Mouse (Mus musculus) MEL (cell line): ENCODE data around the gene Gm20388. TPM values are rescaled to one million over a fixed set of nuclear protein-coding genes. Genes with fewer than 3 reads are reported as not detected.

ENCODE experiments used
- DNase-seq: peaks from one replicate; pipeline ENCODE4 v3.0.0; 2011; ENCODE audit warnings: low read depth, low spot score
- H3K27ac ChIP-seq: 2 replicates; pipeline ENCODE4 v1.5.1; 2012; ENCODE audit warnings: low read depth, mild to moderate bottlenecking, control low read depth, low read length, moderate library complexity; ENCODE audit not compliant: control insufficient read depth
- H3K27me3 ChIP-seq, 2 experiments: fragments of 150-350 bp in 1 of 2; sonication (generic) in 1 of 2; 2 replicates each; pipeline ENCODE4 v1.6.1; 2012; ENCODE audit warnings: low read length in 2 of 2, mild to moderate bottlenecking in 2 of 2, improper control_type of control experiment in 1 of 2, moderate library complexity in 1 of 2; ENCODE audit not compliant: insufficient read depth in 2 of 2, control insufficient read depth in 1 of 2
- H3K36me3 ChIP-seq, 2 experiments: 2 replicates each; pipeline ENCODE4 v1.6.1; 2012 to 2014; ENCODE audit warnings: low read length in 2 of 2, improper control_type of control experiment in 1 of 2, inconsistent platforms in 1 of 2, mild to moderate bottlenecking in 1 of 2; ENCODE audit not compliant: insufficient read depth in 2 of 2, control insufficient read depth in 1 of 2
- H3K4me1 ChIP-seq, 2 experiments: fragments of 150-350 bp in 1 of 2; sonication (generic) in 1 of 2; 2 replicates each; pipeline ENCODE4 v1.6.1; 2012; ENCODE audit warnings: low read length in 2 of 2, improper control_type of control experiment in 1 of 2, mild to moderate bottlenecking in 1 of 2; ENCODE audit not compliant: insufficient read depth in 2 of 2, control insufficient read depth in 1 of 2
- H3K4me3 ChIP-seq, 2 experiments: fragments of 150-350 bp in 1 of 2; sonication (generic) in 1 of 2; 2 replicates each; pipeline ENCODE4 v1.5.1; 2012; ENCODE audit warnings: low read depth in 2 of 2, low read length in 2 of 2, mild to moderate bottlenecking in 2 of 2, moderate library complexity in 2 of 2, control low read depth in 1 of 2, improper control_type of control experiment in 1 of 2; ENCODE audit not compliant: control insufficient read depth in 1 of 2, insufficient read depth in 1 of 2
- H3K79me2 ChIP-seq: 2 replicates; pipeline ENCODE4 v1.6.1; 2012; ENCODE audit warnings: mild to moderate bottlenecking, low read length, moderate library complexity; ENCODE audit not compliant: control insufficient read depth, poor library complexity, insufficient read depth
- H3K9ac ChIP-seq: 2 replicates; pipeline ENCODE4 v1.6.1; 2012; ENCODE audit warnings: low read depth, mild to moderate bottlenecking, control low read depth, low read length, moderate library complexity; ENCODE audit not compliant: control insufficient read depth, poor library complexity, severe bottlenecking
- H3K9me3 ChIP-seq: fragments of 150-350 bp; sonication (generic); replicated peaks from 2 replicates; pipeline ENCODE4 v1.6.1; 2012; ENCODE audit warnings: mild to moderate bottlenecking, low read length, improper control_type of control experiment, moderate library complexity; ENCODE audit not compliant: insufficient read depth
- BHLHE40 ChIP-seq: IDR thresholded peaks from 2 replicates; pipeline ENCODE4 v1.6.1; 2012; ENCODE audit warnings: low read depth, mild to moderate bottlenecking, inconsistent platforms, low read length, improper control_type of control experiment, borderline replicate concordance
- CHD2 ChIP-seq: IDR thresholded peaks from 2 replicates; pipeline ENCODE4 v1.6.1; 2011; ENCODE audit warnings: low read length, improper control_type of control experiment
- CTCF ChIP-seq, 3 experiments: IDR thresholded peaks in 2 of 3; conservative IDR thresholded peaks in 1 of 3; 2 replicates each; pipeline ENCODE4 v1.5.1; 2011 to 2012; ENCODE audit warnings: low read length in 3 of 3, low read depth in 2 of 3, mild to moderate bottlenecking in 2 of 3, improper control_type of control experiment in 1 of 3, inconsistent platforms in 1 of 3, mixed read lengths in 1 of 3, moderate library complexity in 1 of 3; ENCODE audit not compliant: control insufficient read depth in 1 of 3, insufficient read depth in 1 of 3, poor library complexity in 1 of 3, severe bottlenecking in 1 of 3
- HCFC1 ChIP-seq: IDR thresholded peaks from 2 replicates; pipeline ENCODE4 v1.6.1; 2012; ENCODE audit warnings: low read depth, mild to moderate bottlenecking, inconsistent platforms, low read length, improper control_type of control experiment, moderate library complexity
- JUND ChIP-seq: IDR thresholded peaks from 2 replicates; pipeline ENCODE4 v1.6.1; 2011; ENCODE audit warnings: low read depth, mild to moderate bottlenecking, improper control_type of control experiment, low read length
- KAT2A ChIP-seq: conservative IDR thresholded peaks from 2 replicates; pipeline ENCODE4 v1.6.1; 2012; ENCODE audit warnings: low read depth, low read length, improper control_type of control experiment, inconsistent platforms
- MAX ChIP-seq: IDR thresholded peaks from 2 replicates; pipeline ENCODE4 v1.6.1; 2011; ENCODE audit warnings: low read length, improper control_type of control experiment
- MEF2A ChIP-seq: IDR thresholded peaks from 2 replicates; pipeline ENCODE4 v1.6.1; 2014; ENCODE audit warnings: low read depth, mild to moderate bottlenecking, inconsistent platforms, low read length, improper control_type of control experiment; ENCODE audit not compliant: poor library complexity, insufficient replicate concordance, severe bottlenecking; ENCODE audit errors: extremely low read depth
- MXI1 ChIP-seq: IDR thresholded peaks from 2 replicates; pipeline ENCODE4 v1.6.1; 2011; ENCODE audit warnings: mild to moderate bottlenecking, low read depth, low read length, improper control_type of control experiment
- MYB ChIP-seq: IDR thresholded peaks from 2 replicates; pipeline ENCODE4 v1.6.1; 2011; ENCODE audit warnings: mild to moderate bottlenecking, low read depth, low read length, improper control_type of control experiment
- MYC ChIP-seq: IDR thresholded peaks from 2 replicates; pipeline ENCODE4 v1.6.1; 2011; ENCODE audit warnings: low read depth, mild to moderate bottlenecking, low read length, improper control_type of control experiment, moderate library complexity
- NRF1 ChIP-seq: IDR thresholded peaks from 2 replicates; pipeline ENCODE4 v1.6.1; 2014; ENCODE audit warnings: low read depth, mild to moderate bottlenecking, inconsistent platforms, low read length, improper control_type of control experiment, moderate library complexity; ENCODE audit not compliant: poor library complexity, insufficient read depth, severe bottlenecking
- POLR2A ChIP-seq, 2 experiments: IDR thresholded peaks; 2 replicates each; pipeline ENCODE4 v1.6.1; 2011 to 2012; ENCODE audit warnings: low read length in 2 of 2, mild to moderate bottlenecking in 2 of 2, control low read depth in 1 of 2, improper control_type of control experiment in 1 of 2, low read depth in 1 of 2, moderate library complexity in 1 of 2; ENCODE audit not compliant: control insufficient read depth in 1 of 2, insufficient read depth in 1 of 2, poor library complexity in 1 of 2
- RCOR1 ChIP-seq: IDR thresholded peaks from 2 replicates; pipeline ENCODE4 v1.6.1; 2012; ENCODE audit warnings: low read depth, mild to moderate bottlenecking, inconsistent platforms, low read length, improper control_type of control experiment
- SIN3A ChIP-seq: IDR thresholded peaks from 2 replicates; pipeline ENCODE4 v1.6.1; 2012; ENCODE audit warnings: low read length, improper control_type of control experiment, inconsistent platforms
- TAL1 ChIP-seq: IDR thresholded peaks from 2 replicates; pipeline ENCODE4 v1.6.1; 2012; ENCODE audit warnings: mild to moderate bottlenecking, inconsistent platforms, low read length, moderate library complexity, mixed read lengths
- UBTF ChIP-seq: IDR thresholded peaks from 2 replicates; pipeline ENCODE4 v1.6.1; 2012; ENCODE audit warnings: low read depth, mild to moderate bottlenecking, inconsistent platforms, low read length, improper control_type of control experiment, moderate library complexity, borderline replicate concordance; ENCODE audit not compliant: insufficient read depth
- USF1 ChIP-seq: IDR thresholded peaks from 2 replicates; pipeline ENCODE4 v1.6.1; 2014; ENCODE audit warnings: low read depth, mild to moderate bottlenecking, inconsistent platforms, low read length, improper control_type of control experiment, moderate library complexity
- USF2 ChIP-seq, 2 experiments: IDR thresholded peaks; 2 replicates each; pipeline ENCODE4 v1.6.1; 2011 to 2012; ENCODE audit warnings: improper control_type of control experiment in 2 of 2, low read length in 2 of 2, borderline replicate concordance in 1 of 2, inconsistent platforms in 1 of 2, low read depth in 1 of 2, mild to moderate bottlenecking in 1 of 2; ENCODE audit not compliant: insufficient read depth in 1 of 2
- ZMIZ1 ChIP-seq: IDR thresholded peaks from 2 replicates; pipeline ENCODE4 v1.6.1; 2012; ENCODE audit warnings: low read depth, mild to moderate bottlenecking, inconsistent platforms, low read length, improper control_type of control experiment, moderate library complexity
- polyA plus RNA-seq, 2 experiments: library from polyadenylated mRNA; stranded (reverse) in 1 of 2; unstranded in 1 of 2; fragments of >175 nt in 1 of 2; fragments of >200 nt in 1 of 2; gene quantifications; 2 replicates each; pipeline versions ENCODE4 v1.2.1 to v1.2.4; 2012; ENCODE audit warnings: low replicate concordance in 2 of 2, low read depth in 1 of 2; ENCODE audit not compliant: insufficient read length in 2 of 2, insufficient read depth in 1 of 2, missing spikeins in 1 of 2
- total RNA-seq: library from RNA; depleted of rRNA; stranded (reverse); fragments of 300-350 nt; gene quantifications from 2 replicates; pipeline ENCODE4 v1.2.3, GENCODE M21; 2012

Gm20388 gene
- total and polyA plus RNA-seq, 3 experiments = 11.1 to 17.8 TPM; not detected in 1

GRCm38 (mm10) chr8:123813892-123814266 lies 3903.2 kb downstream of the Gm20388 start:
- peaks cover 49% of the 10 kb centered on the region for H3K79me2 ChIP-seq
- no peak for TF ChIP-seq TAL1
- TF ChIP-seq SIN3A = no peak
- no peak for TF ChIP-seq POLR2A (IDR thresholded peaks at IDR 0.05; ENCODE audit: control insufficient read depth in 1 of 2, insufficient read depth in 1 of 2, low read depth in 1 of 2, low read length in 2 of 2, poor library complexity in 1 of 2)
- TF ChIP-seq MYB = no peak
- no peak for TF ChIP-seq KAT2A
- TF ChIP-seq USF2 (IDR thresholded peaks at IDR 0.05; ENCODE audit: borderline replicate concordance in 1 of 2, insufficient read depth in 1 of 2, low read depth in 1 of 2, low read length in 2 of 2) = no peak
- TF ChIP-seq MYC = no peak
- no peak for TF ChIP-seq RCOR1
- TF ChIP-seq USF1 = no peak
- TF ChIP-seq CTCF (IDR thresholded peaks at IDR 0.05 in 2 of 3, conservative IDR thresholded peaks at IDR 0.05 in 1 of 3; ENCODE audit: control insufficient read depth in 1 of 3, insufficient read depth in 1 of 3, low read depth in 2 of 3, low read length in 3 of 3, poor library complexity in 1 of 3, severe bottlenecking in 1 of 3) = no peak
- no peak for TF ChIP-seq JUND
- TF ChIP-seq HCFC1 = no peak
- no peak for TF ChIP-seq MAX
- TF ChIP-seq NRF1 = no peak
- no peak for TF ChIP-seq CHD2
- TF ChIP-seq BHLHE40 = no peak
- no peak for TF ChIP-seq ZMIZ1
- TF ChIP-seq MEF2A = no peak
- no peak for TF ChIP-seq MXI1
- TF ChIP-seq UBTF = no peak
- H3K9me3 ChIP-seq = no peaks in the 10 kb centered on the region
- H3K36me3 ChIP-seq = peaks cover 4% of the 10 kb centered on the region in 2 experiments; a peak in 3 of 4 replicates
- H3K9ac ChIP-seq = no peak overlapping the region
- no peaks in the 10 kb centered on the region for H3K27me3 ChIP-seq
- no peak overlapping the region for H3K4me3 ChIP-seq
- no peak for DNase-seq
- H3K4me1 ChIP-seq = peaks cover 3 to 5% of the 10 kb centered on the region in 2 experiments
- no peak overlapping the region for H3K27ac ChIP-seq

- no peak for DNase-seq
- Histone ChIP-seq H3K27me3 (no peaks in the 10 kb centered on the region), H3K9me3 (no peaks in the 10 kb centered on the region), H3K9ac (no peak overlapping the region), H3K36me3 (peaks cover 4 to 16% of the 10 kb centered on the region in 2 experiments; a peak in 3 of 4 replicates)
- TF ChIP-seq BHLHE40 (no peak), KAT2A (no peak)
- TF ChIP-seq, all 39 proteins: peak for 0
- Histone ChIP-seq H3K4me3 (no peak overlapping the region), H3K4me1 (peaks cover 12 to 19% of the 10 kb centered on the region in 2 experiments), H3K27ac (no peak overlapping the region), H3K79me2 (peaks cover 39% of the 10 kb centered on the region)
Observed at GRCm38 (mm10) chr8:123815325-123815724, 3904.7 kb downstream of the Gm20388 start.
